Mouse (Mus musculus) thymus, postnatal 25 days (tissue): Measurements from ENCODE around the gene Slc38a2.
A peak's percentile ranks its signal among the peaks of the same experiment; 100 is the strongest.

Experiments
- DNase-seq: peaks from one replicate; pipeline ENCODE4 v3.0.0; 2022

The Slc38a2 gene

DNA sequence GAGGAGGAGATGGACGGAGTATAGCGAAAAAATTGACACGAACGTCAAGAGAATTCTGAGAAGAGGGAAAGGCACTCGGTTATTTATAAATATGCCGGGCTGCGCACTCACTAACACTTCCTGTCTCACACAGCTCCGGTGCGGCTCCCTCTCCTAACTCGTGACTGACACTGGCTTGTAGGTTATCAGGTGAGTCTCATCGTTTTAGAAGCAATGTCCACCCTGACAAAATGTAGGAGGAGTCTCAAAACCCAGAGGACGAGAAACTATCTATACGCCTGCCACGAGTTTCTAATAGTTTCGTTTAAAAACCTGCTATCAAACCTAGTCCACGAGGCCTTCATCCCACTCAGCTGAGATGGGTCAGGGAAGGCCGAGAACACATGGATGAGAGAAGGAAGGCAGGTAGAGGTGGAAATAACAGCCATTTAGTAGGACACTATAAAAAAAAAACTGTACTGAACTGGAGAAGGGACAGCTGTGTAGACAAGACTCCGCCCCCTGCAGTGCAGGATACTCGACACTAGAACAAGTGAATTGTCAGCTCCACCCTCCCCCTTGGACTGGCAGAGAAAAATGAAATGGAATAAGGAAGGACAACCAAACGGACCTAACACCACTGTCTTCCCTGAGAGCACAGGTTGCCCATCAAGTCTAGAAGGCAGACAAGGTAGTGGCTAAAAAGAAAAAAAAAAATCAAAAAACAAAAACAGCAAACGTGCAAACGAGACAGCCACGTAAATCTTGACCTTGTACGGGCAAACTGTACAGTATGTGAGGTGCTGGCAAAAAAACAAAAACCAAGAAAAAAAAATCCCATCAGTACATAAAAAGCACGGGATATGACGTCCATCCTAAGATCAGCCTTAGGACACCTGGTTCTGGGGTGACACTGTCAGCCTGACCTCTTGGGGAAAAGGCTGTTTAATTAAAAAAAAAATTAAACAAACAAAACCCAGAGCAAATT lies 3.8 kb downstream of the Slc38a2 start:
- DNase-seq, result no peak

- no peak for DNase-seq
Measured at GRCm38 (mm10) chr15:96694988-96695387, 4.5 kb downstream of the Slc38a2 start.

DNA sequence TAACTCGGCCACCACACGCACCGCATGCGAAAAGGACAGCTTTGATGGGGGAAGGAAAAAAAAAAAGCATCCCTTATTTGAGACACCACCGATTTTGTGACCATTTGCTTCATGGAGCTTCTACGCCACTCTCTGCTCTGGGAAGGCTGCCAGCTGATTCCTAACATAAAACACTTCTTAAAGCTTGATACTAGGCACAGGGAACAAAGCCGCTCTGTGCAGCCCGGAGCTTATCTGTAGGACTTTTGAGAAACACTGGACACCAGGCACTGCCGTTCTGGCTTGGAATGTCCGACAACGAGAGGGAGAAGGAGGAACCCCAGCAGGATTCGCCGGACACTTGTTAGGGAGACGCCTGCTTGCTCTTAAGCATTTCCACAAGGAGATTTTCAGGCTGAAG lies 5.8 kb downstream of the Slc38a2 start:
- DNase-seq, result no peak

- DNase-seq, result no peak
Measured at GRCm38 (mm10) chr15:96692401-96692800, 7.1 kb downstream of the Slc38a2 start.

DNA sequence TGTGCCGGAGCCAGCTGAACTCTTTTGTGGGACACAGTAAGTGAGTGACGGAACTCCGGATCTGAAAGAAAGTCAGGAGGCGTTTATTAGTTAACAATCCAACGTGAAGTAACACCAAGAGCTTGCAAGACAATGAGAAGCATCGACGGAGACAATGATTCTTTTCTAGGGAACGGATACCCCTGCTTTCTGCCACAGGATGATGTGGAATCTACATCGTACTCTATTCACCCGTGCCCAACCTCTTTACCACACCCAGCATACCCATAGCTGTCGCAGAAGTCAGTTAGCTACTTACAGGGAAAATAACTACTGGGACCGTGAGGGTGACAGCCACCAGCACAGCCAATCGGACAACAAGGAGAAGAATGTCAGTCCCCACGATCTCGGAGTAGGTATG lies 8.1 kb downstream of the Slc38a2 start:
- DNase-seq, result no peak

DNA sequence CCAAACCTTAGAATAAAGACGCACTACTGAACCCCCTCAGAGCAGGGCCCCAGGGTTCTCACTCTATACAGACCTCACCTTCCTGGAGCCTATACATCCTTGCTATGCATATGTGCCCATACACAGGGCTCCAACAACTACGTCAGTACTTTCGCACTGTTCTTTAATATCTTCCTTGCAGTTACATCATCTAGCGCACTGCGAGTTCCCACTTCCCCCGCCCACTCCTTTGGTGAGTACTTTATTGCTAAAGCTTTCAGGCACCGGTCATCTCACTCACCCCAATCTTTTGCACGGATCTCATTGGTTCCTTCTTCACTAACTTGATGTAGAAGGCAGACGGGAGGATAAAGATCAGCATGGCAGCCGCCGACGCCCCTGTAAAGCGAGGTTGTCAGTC lies 8.7 kb downstream of the Slc38a2 start:
- DNase-seq, result no peak

- no peak for DNase-seq
Measured at GRCm38 (mm10) chr15:96689919-96690318, 9.6 kb downstream of the Slc38a2 start.

DNA sequence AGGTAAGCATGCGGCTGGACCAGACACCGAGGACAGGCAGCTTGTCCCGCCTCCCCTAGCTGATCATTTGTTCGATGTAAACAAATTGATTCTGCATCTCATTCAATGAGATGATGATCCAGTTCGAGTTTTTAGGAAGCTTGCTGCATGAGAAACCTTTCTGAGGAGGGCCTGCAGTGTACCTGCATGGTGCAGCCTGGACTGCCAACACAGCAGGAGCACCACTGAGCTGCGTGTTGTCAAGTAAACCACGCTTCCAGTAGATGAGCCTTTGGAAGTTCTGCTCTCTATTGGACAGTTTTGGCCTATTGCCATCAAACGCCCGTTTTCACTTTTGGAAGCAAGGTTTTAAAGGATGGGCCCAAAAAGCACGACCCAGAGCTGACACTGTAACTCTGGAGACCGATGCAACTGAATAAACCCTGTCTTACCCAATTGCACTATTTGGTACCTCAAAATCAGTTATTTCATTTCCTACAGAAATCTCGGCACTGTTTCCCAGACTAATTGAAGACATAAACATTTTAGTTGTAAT lies 10.7 kb downstream of the Slc38a2 start:
- no peak for DNase-seq

GRCm38 (mm10) chr15:96688036-96688435 lies 11.5 kb downstream of the Slc38a2 start:
- no peak for DNase-seq

DNA sequence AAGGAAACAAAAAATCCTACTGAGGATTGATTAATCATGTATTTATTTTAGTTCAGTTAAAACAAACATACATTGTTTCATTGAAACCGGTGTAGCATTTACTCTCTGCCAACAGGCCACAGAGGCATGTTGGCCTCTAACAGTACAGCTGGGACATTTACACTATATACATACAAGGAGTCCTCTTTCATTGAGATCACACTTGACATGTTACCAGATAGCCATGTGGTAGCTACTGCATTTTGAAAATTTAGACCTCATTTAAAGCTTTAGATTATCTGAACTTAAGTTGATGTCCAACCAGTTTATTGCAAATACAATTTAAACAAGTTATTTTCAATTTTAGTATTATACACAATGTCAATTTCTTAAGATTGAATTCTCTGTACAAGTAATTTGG lies 12.2 kb downstream of the Slc38a2 start:
- DNase-seq, result no peak

GRCm38 (mm10) chr15:96686201-96687159 lies 13.1 kb downstream of the Slc38a2 start:
- no peak for DNase-seq

DNA sequence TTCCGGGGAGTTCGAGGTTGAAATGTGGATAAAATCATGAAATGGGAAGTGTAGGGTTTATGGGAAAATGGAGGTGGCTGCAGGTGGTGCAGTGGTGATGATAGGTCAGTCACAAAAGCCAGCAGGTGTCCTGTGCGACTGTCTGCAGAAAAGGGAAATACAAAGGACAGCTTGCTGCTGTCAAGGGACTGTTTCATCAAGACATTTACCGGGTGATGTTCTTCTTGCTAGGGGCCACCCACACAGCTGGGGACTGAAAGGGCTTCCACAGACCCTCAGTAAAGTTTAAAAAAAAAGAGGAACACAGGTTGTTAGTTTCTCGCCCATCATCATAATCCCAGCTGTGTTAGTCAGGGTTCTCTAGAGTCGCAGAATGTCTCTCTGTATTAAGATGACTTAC lies 14.3 kb downstream of the Slc38a2 start:
- DNase-seq, result no peak

GRCm38 (mm10) chr15:96684132-96684830 lies 15.2 kb downstream of the Slc38a2 start:
- peak; percentile 53 for DNase-seq

DNA sequence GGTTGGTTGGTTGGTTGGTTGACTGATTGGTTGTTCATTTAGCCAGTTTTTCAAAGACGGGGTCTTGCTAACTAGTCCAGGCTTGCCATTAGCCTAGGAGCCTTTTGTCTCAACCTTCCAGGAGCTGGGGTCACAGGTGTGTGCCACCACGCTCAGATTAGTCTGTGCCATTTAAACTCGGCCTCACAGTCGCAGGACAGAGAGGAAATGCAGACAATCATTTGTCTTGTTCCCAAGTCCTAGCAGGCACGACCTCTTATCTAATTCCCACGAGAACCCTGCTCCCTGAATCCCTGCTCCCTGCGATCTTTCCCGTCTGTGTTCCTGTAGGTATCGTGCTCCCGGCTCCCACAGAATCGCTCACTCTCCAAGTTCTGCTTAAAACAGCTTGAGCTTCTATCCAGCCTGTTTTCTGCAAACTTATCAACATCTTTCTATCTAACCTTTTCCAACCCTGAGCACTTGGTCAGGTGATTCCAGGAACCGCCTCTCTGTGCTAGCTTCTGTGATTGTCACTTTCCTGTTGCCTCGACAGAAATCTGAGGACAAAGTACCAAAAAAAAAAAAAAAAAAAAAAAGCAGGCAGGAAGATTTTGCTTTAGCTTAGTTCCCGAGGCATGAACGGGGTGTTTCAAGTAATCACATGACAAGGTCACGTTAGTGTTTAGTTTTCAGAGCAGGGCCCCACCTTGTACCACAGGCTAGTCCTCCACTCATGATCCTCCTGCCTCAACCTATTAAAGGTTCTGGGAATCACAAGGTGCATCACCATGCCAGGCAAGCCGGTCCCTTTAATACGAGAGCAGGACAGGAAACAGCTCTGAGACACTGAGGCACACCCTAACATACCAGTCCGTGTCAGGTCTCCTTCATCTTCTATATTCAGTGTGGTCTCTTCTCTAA lies 20.4 kb downstream of the Slc38a2 start:
- DNase-seq, result no peak

DNA sequence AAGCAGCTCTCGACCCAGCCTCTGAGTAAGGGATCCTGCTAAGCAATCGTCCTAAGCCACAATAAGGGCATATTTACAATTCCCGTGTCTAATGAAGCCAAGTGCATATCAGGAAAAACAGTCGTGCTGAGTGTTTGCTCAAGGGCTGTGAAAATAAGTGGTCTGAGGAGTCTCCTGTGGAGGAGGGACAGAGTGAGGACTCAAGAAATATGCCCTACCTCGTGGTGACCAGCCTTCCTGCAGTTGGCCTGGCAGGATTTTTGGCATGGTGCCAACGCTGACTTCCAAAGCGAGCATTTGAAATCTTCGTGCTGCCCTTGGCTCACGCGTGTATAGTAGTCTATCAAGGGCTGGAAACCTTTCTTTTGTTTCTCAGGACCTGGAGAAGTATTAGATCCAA lies 23.0 kb downstream of the Slc38a2 start:
- no peak for DNase-seq

DNA sequence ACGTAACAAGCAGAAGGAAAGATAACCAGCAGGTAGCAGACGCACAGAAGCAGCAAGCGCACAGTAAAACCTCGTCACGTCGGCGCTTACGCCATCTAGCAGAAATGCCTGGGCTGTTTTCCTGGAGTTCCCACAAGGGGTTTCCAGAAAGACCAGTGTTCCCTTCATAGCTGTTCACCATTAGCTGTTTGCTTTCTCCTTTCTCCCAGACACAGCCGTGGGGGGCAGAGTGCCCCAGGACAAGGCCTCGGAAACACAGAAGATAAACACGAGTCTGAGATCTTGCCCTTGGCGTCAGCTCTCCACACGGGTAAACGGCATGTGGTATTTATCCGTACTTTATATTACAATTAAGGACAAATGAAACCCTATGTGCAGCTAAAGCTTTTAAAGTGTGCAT lies 23.8 kb downstream of the Slc38a2 start:
- no peak for DNase-seq

DNA sequence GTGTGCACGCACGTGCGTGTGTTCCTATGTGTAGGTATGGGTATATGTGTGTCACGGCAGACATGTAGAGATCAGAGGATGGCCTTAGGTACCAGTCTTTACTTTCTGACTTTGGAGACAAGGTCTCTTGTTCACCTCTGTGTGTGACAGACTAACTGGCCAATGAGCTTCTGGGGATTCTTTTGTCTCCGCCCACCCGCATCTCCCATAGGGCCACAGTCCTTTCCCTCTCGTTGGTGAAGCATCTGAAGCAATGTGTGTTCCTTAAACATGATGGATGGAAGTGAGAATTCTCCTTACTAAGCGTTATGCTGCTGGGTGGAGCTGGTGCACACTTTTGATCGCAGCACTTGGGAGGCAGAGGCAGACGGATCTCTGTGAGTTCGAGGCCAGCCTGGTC lies 24.5 kb downstream of the Slc38a2 start:
- no peak for DNase-seq

GRCm38 (mm10) chr15:96674089-96674488 lies 25.4 kb downstream of the Slc38a2 start:
- no peak for DNase-seq

GRCm38 (mm10) chr15:96669721-96670120 lies 29.8 kb downstream of the Slc38a2 start:
- no peak for DNase-seq

DNA sequence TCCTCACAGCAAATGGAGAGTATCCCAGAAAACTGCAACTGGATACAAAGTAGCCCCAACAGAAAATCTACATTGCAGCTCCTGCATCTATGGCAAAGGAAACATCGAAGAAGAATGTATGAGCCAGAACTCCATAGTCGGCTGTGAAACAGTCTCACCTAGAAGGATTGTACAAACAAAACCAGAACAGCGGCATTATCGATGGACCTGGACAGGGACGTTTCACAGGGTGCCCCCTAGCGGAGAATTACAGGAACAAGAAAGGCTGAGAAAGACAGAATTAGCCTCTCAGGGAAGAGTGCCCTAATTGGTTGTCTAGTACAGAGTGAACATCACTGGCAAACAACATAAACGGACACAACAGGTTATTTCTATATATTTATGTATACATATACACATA lies 32.9 kb downstream of the Slc38a2 start:
- peak; percentile 75 for DNase-seq

DNA sequence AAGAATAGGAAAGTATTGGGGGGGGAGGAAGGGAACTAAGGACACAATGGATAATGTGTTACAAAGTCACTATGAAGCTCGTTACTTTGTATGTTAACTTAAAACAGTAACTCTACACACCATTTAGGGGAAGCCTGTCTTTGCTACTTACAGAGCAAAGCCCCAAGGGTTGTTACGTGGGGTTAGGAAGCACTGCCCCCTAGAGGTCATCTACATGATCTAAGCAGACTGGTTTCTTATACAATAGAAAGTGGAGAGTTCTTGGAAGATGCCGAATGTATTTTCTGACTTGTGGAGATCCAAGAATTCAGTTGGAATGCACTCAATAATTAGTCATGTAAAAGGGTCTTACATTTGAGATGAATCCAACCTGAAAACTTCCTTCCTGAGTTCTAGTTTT lies 33.6 kb downstream of the Slc38a2 start:
- peak; percentile 82 for DNase-seq
